Mouse (Mus musculus): ENCODE results near the gene Sult1a1. TPM values are rescaled to one million over a fixed set of nuclear protein-coding genes. Genes with fewer than 3 reads are reported as not detected.
A peak's percentile ranks its signal among the peaks of the same experiment; 100 is the strongest.
"Not testable (repeated sequence)": the region's sequence is repeated elsewhere in the genome, so short reads cannot be mapped to it uniquely, and the experiment has no call there.

Gene Sult1a1
- total RNA-seq, 2 experiments from 2014 or later: 2.7 to 8.2 TPM

- intact Hi-C loops (cut with DNase I): no loop called here
- DNase-seq (ENCODE audit: extremely low spot score in 1 of 2, low spot score in 2 of 2): no peak
These were observed 1.1 kb downstream of the Sult1a1 start for GRCm38 (mm10) chr7:126675104-126675503.

GRCm38 (mm10) chr7:126672111-126672510 is 4.1 kb downstream of the Sult1a1 start:
- DNase-seq (ENCODE audit: extremely low spot score in 1 of 2, low spot score in 2 of 2): no peak
- intact Hi-C loops (cut with DNase I): no loop called here

DNA sequence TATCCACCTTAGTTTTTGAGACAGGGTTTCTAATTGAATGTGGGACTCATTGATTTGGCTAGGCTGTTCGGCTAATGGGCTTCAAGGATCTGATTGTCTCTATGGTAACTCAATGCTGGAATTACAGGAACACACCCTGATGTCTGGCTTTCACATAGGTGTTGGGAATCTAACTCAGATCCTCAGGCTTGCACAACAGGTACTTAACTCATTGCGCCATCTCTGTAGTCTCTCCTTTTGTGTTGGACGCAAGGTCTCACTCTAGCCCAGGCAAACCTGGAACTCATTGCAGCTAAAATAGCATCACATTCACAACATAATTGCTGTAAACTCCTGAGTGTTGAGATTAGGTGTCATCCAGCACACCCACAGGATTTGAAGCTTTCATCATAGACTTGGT is 6.1 kb downstream of the Sult1a1 start:
- no peak for DNase-seq (ENCODE audit: extremely low spot score in 1 of 2, low spot score in 2 of 2)
- intact Hi-C loops (cut with DNase I): no loop called here

DNA sequence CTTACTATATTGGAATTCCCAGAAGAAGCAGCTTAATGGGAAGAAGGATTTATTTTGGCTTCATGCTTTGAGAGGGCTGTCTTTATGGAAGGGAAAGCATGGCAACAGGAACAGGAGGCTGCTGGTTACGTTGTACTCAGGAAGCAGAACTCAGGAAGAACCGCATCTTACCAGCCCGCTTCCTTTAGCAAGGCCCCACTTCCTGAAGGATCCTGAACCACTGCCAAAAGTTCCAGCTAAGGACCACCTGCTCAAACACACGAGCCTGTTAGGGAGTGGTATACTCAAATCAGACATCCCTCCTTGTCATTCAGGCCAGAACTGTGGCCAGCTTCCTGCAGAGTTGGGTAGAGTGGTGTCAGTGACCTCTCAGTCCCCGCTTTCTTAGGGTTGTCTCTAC is 7.8 kb downstream of the Sult1a1 start:
- intact Hi-C loops (cut with DNase I): no loop called here
- DNase-seq (ENCODE audit: extremely low spot score in 1 of 2, low spot score in 2 of 2): no peak

- DNase-seq (ENCODE audit: extremely low spot score in 1 of 2, low spot score in 2 of 2): no peak
- intact Hi-C loops (cut with DNase I): no loop called here
These were observed 8.6 kb downstream of the Sult1a1 start for GRCm38 (mm10) chr7:126667495-126668090.

DNA sequence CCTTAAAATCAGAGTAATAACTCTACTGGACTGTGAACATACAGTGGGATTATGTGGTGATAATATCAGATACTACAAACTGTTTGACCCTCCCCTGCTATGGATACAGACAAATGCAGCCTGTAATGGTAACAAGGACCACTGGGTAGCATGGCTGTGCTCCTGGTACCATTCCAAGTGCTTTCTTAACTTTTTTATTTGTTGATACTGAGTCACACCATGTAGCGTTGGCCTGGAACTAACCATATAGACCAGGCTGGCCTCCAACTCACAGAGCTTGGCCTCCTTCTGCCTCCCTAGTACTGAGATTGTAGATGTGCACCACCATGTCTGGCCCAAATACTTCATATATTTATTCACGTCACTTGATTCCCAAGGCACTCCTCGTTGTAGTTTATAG is 11.0 kb downstream of the Sult1a1 start:
- no peak for DNase-seq (ENCODE audit: extremely low spot score in 1 of 2, low spot score in 2 of 2)
- intact Hi-C loops (cut with DNase I): no loop called here

- intact Hi-C loops (cut with DNase I): no loop called here
- no peak for DNase-seq (ENCODE audit: extremely low spot score in 1 of 2, low spot score in 2 of 2)
These were observed 12.6 kb downstream of the Sult1a1 start for GRCm38 (mm10) chr7:126663646-126664045.

DNA sequence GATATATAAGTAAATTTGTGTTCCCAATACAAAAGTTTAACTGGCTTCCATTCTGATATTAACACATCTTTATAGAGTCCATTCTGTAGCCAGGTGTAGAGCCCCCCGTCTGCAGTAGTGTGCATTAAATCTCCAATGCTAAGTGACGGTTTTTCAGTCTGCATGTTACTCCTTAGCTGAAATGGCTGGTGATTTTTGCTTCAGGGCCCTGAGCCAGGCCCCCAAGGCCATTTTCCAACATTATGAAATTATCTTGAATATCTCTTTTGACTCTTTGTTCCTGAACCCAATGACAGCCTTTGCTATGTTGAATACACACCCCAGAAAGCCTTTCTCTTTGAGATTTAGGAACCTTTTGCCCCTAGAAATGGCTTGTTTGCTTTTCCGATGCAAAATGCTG is 16.5 kb downstream of the Sult1a1 start:
- DNase-seq (ENCODE audit: extremely low spot score in 1 of 2, low spot score in 2 of 2): no peak

GRCm38 (mm10) chr7:126657522-126657921 is 18.7 kb downstream of the Sult1a1 start:
- DNase-seq (ENCODE audit: extremely low spot score in 1 of 2, low spot score in 2 of 2): no peak
- intact Hi-C loops (cut with DNase I): no loop called here

More for the DNA sequence above, 16.5 kb downstream of the Sult1a1 start:
- intact Hi-C loops (cut with DNase I): no loop called here

DNA sequence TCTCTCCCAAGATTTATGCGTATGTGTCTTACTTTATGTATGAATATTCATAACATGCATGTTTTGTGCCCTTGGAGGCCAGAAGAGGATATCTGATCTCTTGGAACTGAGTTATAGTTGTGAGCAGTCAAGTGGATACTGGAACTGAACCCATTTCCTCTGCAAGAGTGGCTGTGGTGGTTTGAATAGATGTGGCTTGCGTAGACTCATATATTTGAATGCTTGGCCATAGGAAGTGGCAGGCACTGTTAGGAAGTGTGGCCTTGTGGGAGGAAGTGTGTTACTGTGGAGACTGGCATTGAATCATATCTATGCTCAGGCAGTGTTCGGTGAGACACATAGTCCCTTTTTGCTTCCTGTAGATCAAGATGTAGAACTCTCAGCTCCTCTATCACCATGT is 20.5 kb downstream of the Sult1a1 start:
- intact Hi-C loops (cut with DNase I): no loop called here
- DNase-seq (ENCODE audit: extremely low spot score in 1 of 2, low spot score in 2 of 2): no peak

- intact Hi-C loops (cut with DNase I): no loop called here
- no peak for DNase-seq (ENCODE audit: extremely low spot score in 1 of 2, low spot score in 2 of 2)
These were observed 22.2 kb downstream of the Sult1a1 start for GRCm38 (mm10) chr7:126653991-126654390.

GRCm38 (mm10) chr7:126650852-126651251 is 25.4 kb downstream of the Sult1a1 start:
- no peak for DNase-seq (ENCODE audit: extremely low spot score in 1 of 2, low spot score in 2 of 2)
- intact Hi-C loops (cut with DNase I): no loop called here

DNA sequence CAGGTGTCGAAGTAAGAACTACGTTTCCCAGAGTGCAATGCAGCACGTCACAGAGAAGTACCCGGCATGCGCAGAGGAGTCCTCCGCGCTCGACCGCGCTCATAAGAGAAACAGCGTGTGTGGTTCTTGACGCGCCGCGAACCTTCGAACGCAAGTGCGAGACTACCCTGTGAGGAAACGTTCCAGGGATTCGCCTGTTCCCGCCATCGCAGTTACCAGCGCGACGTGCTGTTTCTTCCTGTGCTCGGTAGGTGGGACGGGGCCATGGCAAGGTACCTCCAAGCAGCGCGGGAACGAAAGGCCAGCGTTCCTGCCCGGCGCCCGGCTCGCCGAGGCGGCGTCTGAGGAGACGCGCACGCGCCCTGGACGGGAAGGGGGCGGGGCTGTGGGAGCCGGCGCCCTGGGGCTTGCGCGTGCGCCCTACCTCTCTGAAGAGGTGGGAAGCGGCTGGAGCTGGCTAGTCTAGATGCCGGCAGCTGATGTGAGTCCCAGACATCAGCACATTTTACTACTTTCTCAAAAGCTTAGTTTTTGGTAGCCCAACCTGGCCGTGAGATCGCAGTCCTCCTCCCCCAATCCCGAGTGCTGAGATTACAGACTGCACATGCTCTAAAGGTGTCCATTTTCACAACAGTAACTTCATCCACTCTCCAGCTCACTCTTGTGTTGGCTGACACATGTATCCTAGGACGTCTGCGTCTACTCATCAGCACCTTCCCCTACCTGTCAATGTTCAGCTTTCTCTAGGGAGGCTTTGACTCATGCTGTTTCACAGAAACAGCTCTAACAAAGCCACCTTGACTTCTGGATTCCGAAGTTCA is 26.8 kb downstream of the Sult1a1 start, which contains the start of gene Sgf29:
Sgf29 (plus strand) TSS at position 79 of the 821 bp plus-strand sequence.
- peak; percentile 86 to 96 for DNase-seq (ENCODE audit: extremely low spot score in 1 of 2, low spot score in 2 of 2)
- intact Hi-C loops (cut with DNase I): loop anchor here (5.0 kb wide), 1 partner anchor 38 kb away; no protein-coding TSS in a partner anchor

DNA sequence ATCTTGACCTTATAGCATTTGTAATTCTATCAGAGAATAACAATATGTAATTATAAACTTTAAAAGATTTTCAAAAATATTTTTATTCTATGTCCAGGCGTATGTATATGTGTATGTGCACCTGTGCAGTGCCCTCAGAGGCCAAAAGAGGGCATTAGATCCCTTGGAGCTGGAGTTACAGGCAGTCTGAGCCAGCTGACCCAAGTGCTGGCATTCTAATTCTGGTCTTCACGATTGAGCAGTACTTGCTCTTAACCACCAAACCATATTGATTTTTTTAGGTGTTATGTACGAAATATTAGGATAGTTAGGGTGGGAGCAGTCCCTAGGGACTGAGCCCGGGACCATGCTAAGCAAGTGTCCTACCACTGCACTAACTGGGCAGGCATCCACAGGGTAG is 27.7 kb downstream of the Sult1a1 start:
- DNase-seq (ENCODE audit: extremely low spot score in 1 of 2, low spot score in 2 of 2): no peak
- intact Hi-C loops (cut with DNase I): loop anchor here (5.0 kb wide), 1 partner anchor 39 kb away; no protein-coding TSS in a partner anchor

DNA sequence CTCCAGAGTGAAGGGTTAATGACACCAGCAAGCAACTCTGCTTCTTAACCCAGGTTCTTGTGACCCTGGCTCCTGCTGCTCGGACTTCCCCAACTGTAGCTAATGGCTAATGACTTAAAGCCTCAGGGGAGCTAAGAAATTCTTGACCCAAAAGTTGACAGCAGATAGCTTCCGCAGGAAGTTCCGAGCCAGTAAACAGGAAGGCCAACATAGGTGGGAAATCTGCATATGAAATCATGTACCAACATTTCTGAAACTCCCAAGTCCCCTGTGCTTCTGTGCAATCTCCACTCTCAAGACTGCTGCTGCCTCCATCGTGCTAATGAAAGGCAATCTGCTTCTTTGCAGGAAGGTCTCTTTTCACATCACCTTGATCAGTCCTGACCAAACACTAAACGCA is 30.5 kb downstream of the Sult1a1 start:
- intact Hi-C loops (cut with DNase I): loop anchor here (5.0 kb wide), 1 partner anchor 42 kb away; no protein-coding TSS in a partner anchor
- peak in 1 of 2 experiments; percentile 29 for DNase-seq (ENCODE audit: extremely low spot score in 1 of 2, low spot score in 2 of 2)

DNA sequence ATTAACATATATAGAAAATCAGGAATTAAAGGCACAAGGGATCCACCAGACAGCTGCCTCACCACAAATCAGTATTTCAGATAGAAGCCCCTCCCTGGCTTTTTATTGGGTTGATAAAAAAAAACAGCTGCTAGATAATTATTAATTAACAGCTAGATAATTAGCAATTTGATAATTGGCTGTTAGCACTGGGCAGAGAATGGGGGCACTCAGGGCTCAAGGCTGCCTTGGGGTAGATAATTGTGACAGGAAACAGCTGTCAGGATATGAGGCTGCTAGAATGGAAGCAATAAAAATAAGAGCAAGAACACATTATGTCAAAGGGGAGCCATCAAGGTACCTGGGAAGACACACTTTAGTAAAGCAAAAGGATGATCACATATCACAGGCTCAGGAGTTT is 31.3 kb downstream of the Sult1a1 start:
- intact Hi-C loops (cut with DNase I): loop anchor here (5.0 kb wide), 1 partner anchor 42 kb away; no protein-coding TSS in a partner anchor
- no peak for DNase-seq (ENCODE audit: extremely low spot score in 1 of 2, low spot score in 2 of 2)

DNA sequence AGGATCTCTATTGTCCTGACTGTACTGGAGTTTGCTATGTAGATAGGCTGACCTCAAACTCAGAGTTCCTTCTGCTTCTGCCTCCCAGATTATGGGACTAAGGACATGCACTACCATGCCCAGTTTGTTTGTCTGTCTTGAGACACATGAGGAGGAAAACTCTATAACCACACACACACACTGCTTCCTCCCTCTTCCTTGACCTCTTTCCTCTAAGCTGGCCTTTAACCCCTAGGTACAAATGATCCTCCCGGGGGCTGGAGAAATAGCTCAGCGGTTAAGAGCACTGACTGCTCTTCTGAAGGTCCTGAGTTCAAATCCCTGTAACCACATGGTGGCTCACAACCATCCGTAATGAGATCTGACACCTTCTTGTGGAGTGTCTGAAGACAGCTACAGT is 31.9 kb downstream of the Sult1a1 start:
- intact Hi-C loops (cut with DNase I): no loop called here
- DNase-seq (ENCODE audit: extremely low spot score in 1 of 2, low spot score in 2 of 2): no peak

DNA sequence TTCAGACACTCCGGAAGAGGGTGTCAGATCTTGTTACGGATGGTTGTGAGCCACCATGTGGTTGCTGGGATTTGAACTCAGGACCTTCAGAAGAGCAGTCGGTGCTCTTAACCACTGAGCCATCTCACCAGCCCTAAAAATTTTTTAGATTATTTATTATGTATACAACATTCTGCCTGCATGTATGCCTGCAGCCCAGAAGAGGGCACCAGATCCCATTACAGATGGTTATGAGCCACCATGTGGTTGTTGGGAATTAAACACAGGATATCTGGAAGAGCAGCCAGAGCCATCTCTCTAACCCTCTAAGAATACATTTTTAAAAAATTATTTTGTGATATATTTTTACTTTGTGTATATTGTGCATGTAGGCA is 33.0 kb downstream of the Sult1a1 start:
- intact Hi-C loops (cut with DNase I): not testable (repeated sequence)
- DNase-seq (ENCODE audit: extremely low spot score in 1 of 2, low spot score in 2 of 2): peak in 1 of 2 experiments; percentile 43

DNA sequence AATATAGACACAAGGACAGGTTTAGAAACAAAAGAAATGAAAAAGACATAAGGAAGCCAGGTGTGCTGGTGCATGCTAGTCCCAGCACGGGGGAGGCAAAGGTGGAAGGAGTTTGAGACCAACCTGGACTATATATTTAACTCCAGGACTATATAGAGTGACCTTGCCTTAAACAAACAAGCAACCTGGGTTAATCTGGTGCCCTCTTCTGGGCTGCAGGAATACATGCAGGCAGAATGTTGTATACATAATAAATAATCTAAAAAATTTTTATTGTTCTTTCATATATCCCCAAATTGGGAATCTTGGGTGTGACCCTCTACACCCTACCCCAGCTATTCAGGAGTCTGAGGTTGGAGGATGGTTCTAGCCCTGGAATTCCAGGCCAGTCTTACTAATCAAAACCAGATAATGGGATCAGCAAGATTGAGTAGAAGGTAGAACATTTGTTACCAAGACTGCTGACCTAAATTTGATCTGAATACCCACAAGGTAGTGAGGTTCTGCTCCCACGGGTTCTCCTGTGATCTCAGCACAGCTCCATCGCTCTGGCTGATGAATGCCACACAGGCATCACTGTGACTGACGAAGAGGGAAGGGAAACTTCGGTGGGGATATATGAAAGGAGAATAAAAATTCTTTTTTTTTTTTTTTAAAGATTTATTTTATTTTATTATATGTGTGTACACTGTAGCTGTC is 33.5 kb downstream of the Sult1a1 start:
- DNase-seq (ENCODE audit: extremely low spot score in 1 of 2, low spot score in 2 of 2): no peak
- intact Hi-C loops (cut with DNase I): no loop called here
